In the genomic region with DNA sequence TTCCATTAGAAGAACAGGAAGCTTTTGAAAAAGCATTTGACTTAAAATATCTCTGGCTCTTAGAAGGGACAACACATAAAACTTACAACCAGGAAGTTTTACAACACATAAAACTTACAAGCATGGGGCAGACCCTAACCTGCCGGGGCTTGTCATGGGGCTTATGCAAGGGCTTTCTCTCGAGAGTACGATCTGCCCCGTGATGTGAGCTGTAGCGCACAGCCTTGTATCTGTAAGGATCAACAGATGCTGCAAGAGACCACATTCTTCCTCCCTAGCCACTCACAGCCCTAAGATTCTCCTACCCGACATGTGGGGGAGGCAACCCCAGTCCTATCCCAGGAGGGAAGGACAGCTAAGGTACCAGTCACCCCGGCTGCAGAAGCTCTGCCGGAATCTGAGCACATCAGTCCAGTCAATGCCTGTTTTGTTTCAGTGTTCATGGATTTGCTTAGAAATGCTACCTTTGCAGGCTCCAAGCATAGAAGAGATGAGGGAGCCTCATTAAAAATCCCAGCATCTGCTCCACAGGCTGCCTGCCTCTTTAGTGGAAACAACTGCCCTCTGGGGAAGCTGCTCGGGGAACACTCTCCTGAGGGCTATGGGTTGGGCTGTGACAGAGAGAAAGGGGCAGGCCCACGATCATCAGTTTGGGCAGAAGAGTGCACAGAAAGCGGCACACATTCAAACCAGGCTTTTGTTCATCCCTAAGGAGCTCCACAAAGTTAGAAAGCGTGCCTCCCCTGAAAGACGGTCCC, we compare ENCODE assay signal across 9 mouse cellular contexts.
DNase-seq lines count a peak whose midpoint lies in the region; ATAC-seq and TF ChIP-seq lines count a peak whose summit lies in the region.
"Had no signal": no experiment of that assay in that cellular context is flagged by ENCODE, and none has a peak within 500 bp of the region (broad histone marks: within the 10 kb centered on the region; RNA-seq: fewer than 3 reads in every experiment).

No protein-coding gene starts in this region.

- peak overlapping the region; percentile 77 for H3K4me2 ChIP-seq in limb, embryonic 15.5 days
- peak overlapping the region; percentile 91 for H3K4me2 ChIP-seq in stomach, embryonic 16.5 days (ENCODE audit: low read depth, low read length)

- TF ChIP-seq POLR2A in testis, adult 2 months (IDR thresholded peaks at IDR 0.05; ENCODE audit: control insufficient read depth, low read depth, low read length) = no peak

- H3K9ac ChIP-seq in limb, embryonic 15.5 days = peak overlapping the region; percentile 46
- peak overlapping the region; percentile 82 for H3K9ac ChIP-seq in stomach, embryonic 16.5 days (ENCODE audit: low read length)

- no peaks in the 10 kb centered on the region for H3K27me3 ChIP-seq in testis, adult 2 months (ENCODE audit: control insufficient read depth, insufficient read depth, low read length)
- no peaks in the 10 kb centered on the region for H3K27me3 ChIP-seq in limb, embryonic 15.5 days
- H3K27me3 ChIP-seq in stomach, embryonic 16.5 days (ENCODE audit: control insufficient read depth, insufficient read depth, low read length) = no peaks in the 10 kb centered on the region

- H3K27ac ChIP-seq in testis, adult 2 months (ENCODE audit: control insufficient read depth, insufficient read depth, low read depth, low read length) = peak overlapping the region; percentile 16; the same call in 1 of the 2 replicates
- H3K27ac ChIP-seq in limb, embryonic 15.5 days = peak overlapping the region; percentile 93
- peak overlapping the region; percentile 95 for H3K27ac ChIP-seq in stomach, embryonic 16.5 days (ENCODE audit: low read length)

- peaks cover 5% of the 10 kb centered on the region for H3K4me1 ChIP-seq in testis, adult 2 months (ENCODE audit: control insufficient read depth, insufficient read depth, low read length)
- H3K4me1 ChIP-seq in limb, embryonic 15.5 days = peaks cover 48% of the 10 kb centered on the region
- peaks cover 43% of the 10 kb centered on the region for H3K4me1 ChIP-seq in stomach, embryonic 16.5 days (ENCODE audit: control insufficient read depth, insufficient read depth, low read length)

- peak; percentile 63 for ATAC-seq in frontal cortex, adult (ENCODE audit: low TSS enrichment)
- ATAC-seq in limb, embryonic 15.5 days (ENCODE audit: insufficient number of reproducible peaks, low FRiP score, low TSS enrichment, low read depth) = no peak
- 0 out of 2 replicates have a peak, but pooled peaks have one; percentile 1 for ATAC-seq in stomach, embryonic 16.5 days (ENCODE audit: insufficient read depth, low FRiP score)

- no peak for DNase-seq in frontal cortex, postnatal 25 days (ENCODE audit: low spot score in 2 of 2)
- DNase-seq in testis, postnatal 14 days (ENCODE audit: low spot score) = no peak
- no peak for DNase-seq in frontal cortex, postnatal 10 days (ENCODE audit: low spot score in 2 of 2)
- DNase-seq in left cerebral cortex, postnatal 10 days (ENCODE audit: extremely low spot score in 1 of 2, low spot score in 2 of 2) = no peak
- DNase-seq: spleen, adult 18-20 months had no signal

- WGBS in limb, embryonic 15.5 days = 11% methylated on average over 13 of the region's 13 CpGs
- WGBS in stomach, embryonic 16.5 days = 31% methylated on average over 13 of the region's 13 CpGs

- H3K36me3 ChIP-seq in testis, adult 2 months (ENCODE audit: control insufficient read depth, insufficient read depth, low read length) = no peaks in the 10 kb centered on the region
- peaks cover 4% of the 10 kb centered on the region for H3K36me3 ChIP-seq in limb, embryonic 15.5 days
- H3K36me3 ChIP-seq in stomach, embryonic 16.5 days (ENCODE audit: control insufficient read depth, insufficient read depth, low read length) = no peaks in the 10 kb centered on the region; the same call in 1 of the 2 replicates

- no peak for TF ChIP-seq CTCF in testis, adult 2 months (IDR thresholded peaks at IDR 0.05; ENCODE audit: control insufficient read depth, insufficient read depth, insufficient replicate concordance, low read depth, low read length)

- intact Hi-C loops in left cerebral cortex, postnatal 10 days (cut with DNase I) = no loop called here

- no peaks in the 10 kb centered on the region for H3K9me3 ChIP-seq in limb, embryonic 15.5 days
- no peaks in the 10 kb centered on the region for H3K9me3 ChIP-seq in stomach, embryonic 16.5 days (replicated peaks; ENCODE audit: control insufficient read depth, low read length)

- no peak overlapping the region; the same call in none of the 2 replicates for H3K4me3 ChIP-seq in testis, adult 2 months (ENCODE audit: control insufficient read depth, low read depth, low read length)
- peak overlapping the region; percentile 47 for H3K4me3 ChIP-seq in limb, embryonic 15.5 days
- H3K4me3 ChIP-seq in stomach, embryonic 16.5 days (replicated peaks; ENCODE audit: low read length) = peak overlapping the region; percentile 55

Comparison
In these comparisons a context has a peak if more than half of its experiments do, and no peak if none do; other contexts are left out.
1. H3K27ac ChIP-seq: peak in every context shown above with its lines; median percentile 95 in stomach, embryonic 16.5 days; 93 in limb, embryonic 15.5 days; 16 in testis, adult 2 months.